13 mouse cellular contexts compared by ENCODE assay signal in genomic region chr2:116001352-116002138, GRCm38 (mm10).
DNase-seq lines count a peak whose midpoint lies in the region; ATAC-seq and TF ChIP-seq lines count a peak whose summit lies in the region.
"Had no signal": no experiment of that assay in that cellular context is flagged by ENCODE, and none has a peak within 500 bp of the region (broad histone marks: within the 10 kb centered on the region; RNA-seq: fewer than 3 reads in every experiment).

No protein-coding gene starts in this region.

- no peak overlapping the region for H3K4me3 ChIP-seq in heart, embryonic 16.5 days (ENCODE audit: low read length)
- no peak overlapping the region for H3K4me3 ChIP-seq in heart, embryonic 11.5 days (ENCODE audit: low read depth, low read length)
- H3K4me3 ChIP-seq in embryonic facial prominence, embryonic 11.5 days (ENCODE audit: low read depth, low read length): no peak overlapping the region
- H3K4me3 ChIP-seq in hindbrain, embryonic 16.5 days (ENCODE audit: low read length): no peak overlapping the region
- H3K4me3 ChIP-seq in midbrain, postnatal 0 days (ENCODE audit: low read depth, low read length): no peak overlapping the region
- H3K4me3 ChIP-seq in liver, embryonic 11.5 days (ENCODE audit: low read depth, low read length): no peak overlapping the region
- H3K4me3 ChIP-seq: limb, embryonic 12.5 days had no signal

- H3K27me3 ChIP-seq in heart, embryonic 16.5 days (ENCODE audit: control insufficient read depth, insufficient read depth, low read length): no peaks in the 10 kb centered on the region
- H3K27me3 ChIP-seq in heart, embryonic 11.5 days (ENCODE audit: control insufficient read depth, insufficient read depth, low read length): no peaks in the 10 kb centered on the region
- no peaks in the 10 kb centered on the region for H3K27me3 ChIP-seq in embryonic facial prominence, embryonic 11.5 days (ENCODE audit: control insufficient read depth, insufficient read depth, low read length)
- no peaks in the 10 kb centered on the region for H3K27me3 ChIP-seq in hindbrain, embryonic 16.5 days (replicated peaks; ENCODE audit: control insufficient read depth, insufficient read depth, low read length)
- H3K27me3 ChIP-seq in midbrain, postnatal 0 days (ENCODE audit: insufficient read depth, low read length): no peaks in the 10 kb centered on the region
- no peaks in the 10 kb centered on the region for H3K27me3 ChIP-seq in liver, embryonic 11.5 days (replicated peaks; ENCODE audit: control insufficient read depth, insufficient read depth, low read length)

- no peak overlapping the region for H3K9ac ChIP-seq in heart, embryonic 16.5 days (ENCODE audit: low read length)
- H3K9ac ChIP-seq in heart, embryonic 11.5 days (ENCODE audit: low read depth, low read length): no peak overlapping the region
- H3K9ac ChIP-seq in embryonic facial prominence, embryonic 11.5 days (replicated peaks; ENCODE audit: low read length): no peak overlapping the region
- H3K9ac ChIP-seq in hindbrain, embryonic 16.5 days (ENCODE audit: low read depth, low read length): no peak overlapping the region
- no peak overlapping the region for H3K9ac ChIP-seq in midbrain, postnatal 0 days (replicated peaks; ENCODE audit: low read length, poor library complexity, severe bottlenecking)
- H3K9ac ChIP-seq in liver, embryonic 11.5 days (ENCODE audit: low read depth, low read length): no peak overlapping the region
- H3K9ac ChIP-seq: limb, embryonic 12.5 days had no signal

- intact Hi-C loops in left cerebral cortex, postnatal 36 days (cut with DNase I): no loop called here

- no peak for TF ChIP-seq CTCF in midbrain, postnatal 0 days (IDR thresholded peaks at IDR 0.05)

- H3K9me3 ChIP-seq in heart, embryonic 16.5 days (replicated peaks; ENCODE audit: control insufficient read depth, low read length): no peaks in the 10 kb centered on the region
- H3K9me3 ChIP-seq in heart, embryonic 11.5 days (replicated peaks; ENCODE audit: control insufficient read depth, low read length): no peaks in the 10 kb centered on the region
- H3K9me3 ChIP-seq in embryonic facial prominence, embryonic 11.5 days (replicated peaks; ENCODE audit: control insufficient read depth, low read length): no peaks in the 10 kb centered on the region
- H3K9me3 ChIP-seq in hindbrain, embryonic 16.5 days (ENCODE audit: control insufficient read depth, low read length): no peaks in the 10 kb centered on the region
- H3K9me3 ChIP-seq in midbrain, postnatal 0 days (ENCODE audit: low read length): no peaks in the 10 kb centered on the region
- H3K9me3 ChIP-seq in liver, embryonic 11.5 days (ENCODE audit: control insufficient read depth, low read length): no peaks in the 10 kb centered on the region
- H3K9me3 ChIP-seq: limb, embryonic 12.5 days had no signal

- DNase-seq in embryonic facial prominence, embryonic 11.5 days (ENCODE audit: low spot score): peak; percentile 35
- DNase-seq in midbrain, postnatal 0 days (ENCODE audit: low spot score): no peak
- no peak for DNase-seq in spleen, postnatal 4 days (ENCODE audit: low spot score in 2 of 2)
- no peak for DNase-seq in left cerebral cortex, postnatal 36 days (ENCODE audit: low spot score in 2 of 2)
- DNase-seq in liver, embryonic 11.5 days (ENCODE audit: low spot score): no peak
- DNase-seq: cerebellum, adult 8-10 months; heart, postnatal 36 days; thymus, postnatal 25 days had no signal

- no peak for ATAC-seq in heart, embryonic 16.5 days (replicated peaks; ENCODE audit: extremely low read depth, insufficient read depth, low FRiP score)
- ATAC-seq in heart, embryonic 11.5 days (replicated peaks; ENCODE audit: insufficient number of reproducible peaks, low FRiP score, low TSS enrichment): no peak
- ATAC-seq in embryonic facial prominence, embryonic 11.5 days (replicated peaks; ENCODE audit: insufficient number of reproducible peaks, low FRiP score, low TSS enrichment, low read depth): no peak; the same call in 1 of the 2 replicates
- ATAC-seq in hindbrain, embryonic 16.5 days: no peak; the same call in 1 of the 2 replicates
- no peak for ATAC-seq in midbrain, postnatal 0 days (ENCODE audit: low FRiP score)
- no peak for ATAC-seq in liver, embryonic 11.5 days (replicated peaks; ENCODE audit: low FRiP score)

- H3K4me2 ChIP-seq in heart, embryonic 16.5 days (ENCODE audit: low read depth, low read length): no peak overlapping the region
- H3K4me2 ChIP-seq in heart, embryonic 11.5 days: no peak overlapping the region
- no peak overlapping the region for H3K4me2 ChIP-seq in embryonic facial prominence, embryonic 11.5 days (ENCODE audit: low read depth, low read length)
- no peak overlapping the region for H3K4me2 ChIP-seq in hindbrain, embryonic 16.5 days (ENCODE audit: low read length)
- no peak overlapping the region for H3K4me2 ChIP-seq in midbrain, postnatal 0 days (ENCODE audit: low read depth, low read length, poor library complexity, severe bottlenecking)
- no peak overlapping the region for H3K4me2 ChIP-seq in liver, embryonic 11.5 days
- H3K4me2 ChIP-seq: limb, embryonic 12.5 days had no signal

- H3K4me1 ChIP-seq in heart, embryonic 16.5 days (ENCODE audit: control insufficient read depth, insufficient read depth, low read length): 0 out of 2 replicates have a peak, but pooled peaks cover 3% of the 10 kb centered on the region
- H3K4me1 ChIP-seq in heart, embryonic 11.5 days (ENCODE audit: control insufficient read depth, insufficient read depth, low read length): peaks cover 7% of the 10 kb centered on the region; the same call in 1 of the 2 replicates
- H3K4me1 ChIP-seq in embryonic facial prominence, embryonic 11.5 days (ENCODE audit: control insufficient read depth, insufficient read depth, low read length): no peaks in the 10 kb centered on the region; the same call in 1 of the 2 replicates
- H3K4me1 ChIP-seq in hindbrain, embryonic 16.5 days (ENCODE audit: control insufficient read depth, insufficient read depth, low read depth, low read length): peaks cover 18% of the 10 kb centered on the region
- no peaks in the 10 kb centered on the region for H3K4me1 ChIP-seq in midbrain, postnatal 0 days (ENCODE audit: insufficient read depth, low read length)
- H3K4me1 ChIP-seq in liver, embryonic 11.5 days (replicated peaks; ENCODE audit: control insufficient read depth, insufficient read depth, low read length): no peaks in the 10 kb centered on the region

- 65% methylated on average over 6 of the region's 6 CpGs for WGBS in heart, embryonic 16.5 days
- WGBS in heart, embryonic 11.5 days (ENCODE audit: insufficient replicate concordance): 64% methylated on average over 6 of the region's 6 CpGs
- WGBS in embryonic facial prominence, embryonic 11.5 days: 21% methylated on average over 6 of the region's 6 CpGs
- WGBS in hindbrain, embryonic 16.5 days: 36% methylated on average over 6 of the region's 6 CpGs
- 40% methylated on average over 6 of the region's 6 CpGs for WGBS in midbrain, postnatal 0 days
- WGBS in liver, embryonic 11.5 days: 53% methylated on average over 6 of the region's 6 CpGs

- H3K27ac ChIP-seq in heart, embryonic 16.5 days (ENCODE audit: low read length): peak overlapping the region; percentile 14; the same call in 1 of the 2 replicates
- H3K27ac ChIP-seq in heart, embryonic 11.5 days (ENCODE audit: low read depth, low read length): no peak overlapping the region
- no peak overlapping the region for H3K27ac ChIP-seq in embryonic facial prominence, embryonic 11.5 days (replicated peaks; ENCODE audit: low read depth, low read length)
- peak overlapping the region; percentile 5; the same call in 1 of the 2 replicates for H3K27ac ChIP-seq in hindbrain, embryonic 16.5 days (ENCODE audit: low read depth, low read length)
- H3K27ac ChIP-seq in midbrain, postnatal 0 days (ENCODE audit: low read depth, low read length): peak overlapping the region; percentile 38
- H3K27ac ChIP-seq in liver, embryonic 11.5 days (ENCODE audit: low read depth, low read length): no peak overlapping the region
- H3K27ac ChIP-seq: limb, embryonic 12.5 days; macrophage had no signal

- H3K36me3 ChIP-seq in heart, embryonic 16.5 days (ENCODE audit: control insufficient read depth, insufficient read depth): peaks cover 11% of the 10 kb centered on the region
- H3K36me3 ChIP-seq in heart, embryonic 11.5 days (ENCODE audit: control insufficient read depth, insufficient read depth, low read length): no peaks in the 10 kb centered on the region
- no peaks in the 10 kb centered on the region for H3K36me3 ChIP-seq in embryonic facial prominence, embryonic 11.5 days (replicated peaks; ENCODE audit: control insufficient read depth, insufficient read depth, low read depth, low read length)
- no peaks in the 10 kb centered on the region for H3K36me3 ChIP-seq in hindbrain, embryonic 16.5 days (ENCODE audit: control insufficient read depth, insufficient read depth, low read length)
- no peaks in the 10 kb centered on the region for H3K36me3 ChIP-seq in midbrain, postnatal 0 days (ENCODE audit: insufficient read depth, low read length)
- no peaks in the 10 kb centered on the region for H3K36me3 ChIP-seq in liver, embryonic 11.5 days (ENCODE audit: control insufficient read depth, insufficient read depth, low read length)
- H3K36me3 ChIP-seq: limb, embryonic 12.5 days had no signal

Comparison
In these comparisons a context has a peak if more than half of its experiments do, and no peak if none do; other contexts are left out.
1. H3K27ac ChIP-seq: peak in heart, embryonic 16.5 days (single experiment), hindbrain, embryonic 16.5 days (single experiment) and midbrain, postnatal 0 days (single experiment); none in heart, embryonic 11.5 days (single experiment), embryonic facial prominence, embryonic 11.5 days (single experiment) and liver, embryonic 11.5 days (single experiment).